ENCODE assay signal across 9 mouse cellular contexts in the genomic region with DNA sequence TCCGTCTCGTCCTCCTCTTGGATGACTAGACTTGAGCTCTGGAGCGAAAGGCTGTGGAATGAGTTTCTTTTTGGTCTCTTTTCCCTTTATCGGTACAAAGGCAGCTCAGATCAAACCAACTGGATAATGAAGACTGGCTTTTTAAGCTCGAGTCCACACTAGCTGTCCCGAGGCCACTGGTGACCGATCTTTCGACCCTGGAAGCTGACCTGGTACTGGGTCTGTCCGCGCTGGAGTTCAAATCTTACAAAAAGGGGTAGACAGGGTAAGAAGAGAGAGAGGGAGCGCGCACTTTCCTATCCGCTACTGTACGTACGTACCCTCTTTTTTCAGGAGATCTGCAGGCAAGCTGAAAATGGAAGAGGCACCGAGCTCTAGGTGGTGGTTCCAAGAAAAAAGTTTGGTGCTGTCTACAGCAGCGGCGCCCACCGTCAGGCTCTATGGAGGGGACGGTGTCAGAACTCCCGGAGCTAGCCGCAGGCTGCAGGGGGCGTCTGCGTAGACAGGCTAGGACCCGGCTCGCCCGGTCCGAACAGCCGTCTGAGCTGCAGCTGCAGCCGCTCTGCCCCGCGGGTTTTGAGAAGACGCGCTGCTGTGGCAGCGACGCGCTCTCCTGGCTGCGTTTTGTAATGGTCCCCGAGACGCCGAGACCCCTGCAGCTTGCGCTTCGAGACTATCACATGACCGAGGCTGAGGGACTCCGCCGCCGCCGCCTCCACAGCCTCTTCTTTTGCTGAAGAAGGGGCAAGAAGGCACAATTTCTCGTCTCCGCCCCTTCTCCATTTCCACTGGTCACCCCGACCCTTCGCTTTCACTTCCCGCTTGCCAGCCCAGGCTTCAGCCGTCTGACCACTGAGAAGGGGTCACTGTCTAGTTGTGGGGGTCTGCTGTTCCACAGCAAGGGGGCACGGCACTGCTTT. TPM values are rescaled to one million over a fixed set of nuclear protein-coding genes. Genes with fewer than 3 reads are reported as not detected.
DNase-seq lines count a peak whose midpoint lies in the region; ATAC-seq and TF ChIP-seq lines count a peak whose summit lies in the region.
"Had no signal": no experiment of that assay in that cellular context is flagged by ENCODE, and none has a peak within 500 bp of the region (broad histone marks: within the 10 kb centered on the region; RNA-seq: fewer than 3 reads in every experiment).

No protein-coding gene starts in this region.

- H3K27me3 ChIP-seq in forebrain, embryonic 11.5 days (ENCODE audit: control insufficient read depth, insufficient read depth, low read length), result peaks cover 94% of the 10 kb centered on the region
- H3K27me3 ChIP-seq in neural tube, embryonic 11.5 days (ENCODE audit: control insufficient read depth, insufficient read depth, low read length), result peaks cover 99% of the 10 kb centered on the region

- H3K27ac ChIP-seq in forebrain, embryonic 11.5 days (ENCODE audit: low read depth, low read length), result no peak overlapping the region
- no peak overlapping the region for H3K27ac ChIP-seq in neural tube, embryonic 11.5 days (ENCODE audit: low read depth, low read length)

- no peaks in the 10 kb centered on the region for H3K9me3 ChIP-seq in forebrain, embryonic 11.5 days (ENCODE audit: control insufficient read depth, low read length)
- no peaks in the 10 kb centered on the region for H3K9me3 ChIP-seq in neural tube, embryonic 11.5 days (ENCODE audit: control insufficient read depth, low read length)

- H3K4me2 ChIP-seq in forebrain, embryonic 11.5 days (ENCODE audit: low read depth, low read length, severe bottlenecking), result peak overlapping the region; percentile 75
- peak overlapping the region; percentile 33 for H3K4me2 ChIP-seq in neural tube, embryonic 11.5 days (ENCODE audit: low read depth)

- H3K4me3 ChIP-seq in lung, adult 2 months (replicated peaks; ENCODE audit: extremely low read depth, low read depth, low read length), result peak overlapping the region; percentile 10
- H3K4me3 ChIP-seq in forebrain, embryonic 11.5 days (ENCODE audit: low read depth, low read length), result peak overlapping the region; percentile 43
- H3K4me3 ChIP-seq in neural tube, embryonic 11.5 days (ENCODE audit: low read depth, low read length), result peak overlapping the region; percentile 25

- H3K9ac ChIP-seq in forebrain, embryonic 11.5 days (ENCODE audit: low read length), result peak overlapping the region; percentile 8; the same call in 1 of the 2 replicates
- no peak overlapping the region for H3K9ac ChIP-seq in neural tube, embryonic 11.5 days (ENCODE audit: low read length)

- H3K36me3 ChIP-seq in forebrain, embryonic 11.5 days (ENCODE audit: control insufficient read depth, insufficient read depth, low read length), result no peaks in the 10 kb centered on the region
- H3K36me3 ChIP-seq in neural tube, embryonic 11.5 days (ENCODE audit: control insufficient read depth, insufficient read depth, low read length), result no peaks in the 10 kb centered on the region

- TF ChIP-seq CTCF in lung, adult 2 months (IDR thresholded peaks at IDR 0.05; ENCODE audit: insufficient read depth, low read length), result no peak

- peaks cover 9% of the 10 kb centered on the region for H3K4me1 ChIP-seq in lung, adult 2 months (ENCODE audit: control insufficient read depth, insufficient read depth, low read length)
- peaks cover 31% of the 10 kb centered on the region for H3K4me1 ChIP-seq in forebrain, embryonic 11.5 days (replicated peaks; ENCODE audit: control insufficient read depth, insufficient read depth, low read length)
- peaks cover 17% of the 10 kb centered on the region for H3K4me1 ChIP-seq in neural tube, embryonic 11.5 days (ENCODE audit: control insufficient read depth, insufficient read depth, low read length)

- no peak; the same call in 1 of the 2 replicates for ATAC-seq in forebrain, embryonic 11.5 days (replicated peaks; ENCODE audit: low FRiP score)
- ATAC-seq in neural tube, embryonic 11.5 days (ENCODE audit: insufficient read depth, low FRiP score, low TSS enrichment), result peak; percentile 38; the same call in 1 of the 2 replicates
- ATAC-seq: Patski had no signal

- WGBS in lung, adult 2 months, result 3% methylated on average over 55 of the region's 55 CpGs
- under 1% methylated on average over 55 of the region's 55 CpGs for WGBS in forebrain, embryonic 11.5 days
- under 1% methylated on average over 51 of the region's 55 CpGs for WGBS in neural tube, embryonic 11.5 days

- DNase-seq in lung, adult 2 months, result no peak
- no peak for DNase-seq in lung, postnatal 10 days
- peak; percentile 75 for DNase-seq in forebrain, embryonic 11.5 days (ENCODE audit: low spot score)
- peak; percentile 31 to 48 for DNase-seq in kidney, postnatal 4 days
- DNase-seq in neural tube, embryonic 11.5 days (ENCODE audit: low spot score), result peak; percentile 69
- DNase-seq in left cerebral cortex, adult 9 months (ENCODE audit: low spot score in 2 of 2), result no peak
- DNase-seq in T-cell, adult 2 months (ENCODE audit: low spot score), result no peak
- DNase-seq in cerebellum, adult 8-10 months, result no peak

- TF ChIP-seq POLR2A in lung, adult 2 months (IDR thresholded peaks at IDR 0.05; ENCODE audit: borderline replicate concordance, extremely low read depth, low read depth, low read length), result no peak

RNA-seq across cellular contexts. Expression of gene Foxb2, which starts 0.6 kb away (rescaled TPM):
- not detected in 2 replicates for polyA plus RNA-seq in lung, adult 2 months (2012; rRNA removed)
- 0.84 and 0.95 TPM in 2 replicates for polyA plus RNA-seq in forebrain, embryonic 11.5 days (2014; fragmentation: Nextera tagmentation; extraction: Ambion mirVana)
- polyA plus RNA-seq in neural tube, embryonic 11.5 days (2014; fragmentation: Nextera tagmentation; extraction: Ambion mirVana), result 0.16 TPM in 1 of 2 replicates, not detected in the other
- polyA plus RNA-seq: Patski had no signal

Comparison
In these comparisons a context has a peak if more than half of its experiments do, and no peak if none do; other contexts are left out.
1. DNase-seq: peak in forebrain, embryonic 11.5 days (single experiment), kidney, postnatal 4 days (2 of 2) and neural tube, embryonic 11.5 days (single experiment); none in lung, adult 2 months (single experiment), lung, postnatal 10 days (single experiment), left cerebral cortex, adult 9 months (0 of 2), T-cell, adult 2 months (single experiment) and cerebellum, adult 8-10 months (single experiment).
2. Peak in every context shown above with its lines, with median percentiles within 50 percentile points of each other: H3K4me3 ChIP-seq.